Mouse (Mus musculus) brown adipose tissue, adult 24 weeks (tissue): ENCODE measurements at regions not wholly inside any gene's neighbourhood (a gene's known extent, or its start where the extent isn't known, plus 50 kb on each side); places are given as distances from the start of the nearest gene placed in this dataset.

Source experiments
- H3K27ac ChIP-seq: fragments of 200-500 bp; replicated peaks from 2 replicates; pipeline ENCODE4 v1.5.1; 2012; ENCODE audit warnings: low read depth, mild to moderate bottlenecking, low read length
- H3K4me1 ChIP-seq: fragments of 200-500 bp; 2 replicates; pipeline ENCODE4 v1.6.1; 2012; ENCODE audit warnings: low read length, mixed read lengths; ENCODE audit not compliant: control insufficient read depth, insufficient read depth, insufficient read length
- H3K4me3 ChIP-seq: fragments of 200-500 bp; 2 replicates; pipeline ENCODE4 v1.5.1; 2012; ENCODE audit warnings: low read depth, mild to moderate bottlenecking, low read length, moderate library complexity; ENCODE audit not compliant: insufficient read depth

GRCm38 (mm10) chr3:52586418-52586817 lies 318.3 kb downstream of the Foxo1 start:
- H3K4me3 ChIP-seq = no peak overlapping the region

GRCm38 (mm10) chr3:52579917-52580316 lies 311.8 kb downstream of the Foxo1 start:
- Histone ChIP-seq H3K4me3 (no peak overlapping the region), H3K4me1 (peaks cover 5% of the 10 kb centered on the region; the same call in 1 of the 2 replicates), H3K27ac (no peak overlapping the region)

More at GRCm38 (mm10) chr3:52586418-52586817, 318.3 kb downstream of the Foxo1 start:
- no peaks in the 10 kb centered on the region for H3K4me1 ChIP-seq
- no peak overlapping the region for H3K27ac ChIP-seq

- Histone ChIP-seq H3K4me1 (peaks cover 7% of the 10 kb centered on the region; the same call in 1 of the 2 replicates), H3K27ac (no peak overlapping the region), H3K4me3 (no peak overlapping the region)
Measured at GRCm38 (mm10) chr3:52579096-52579495, 311.0 kb downstream of the Foxo1 start.

GRCm38 (mm10) chr3:52576703-52577244 lies 308.6 kb downstream of the Foxo1 start:
- no peak overlapping the region for H3K4me3 ChIP-seq
- H3K27ac ChIP-seq = no peak overlapping the region

GRCm38 (mm10) chr3:52575237-52575798 lies 307.2 kb downstream of the Foxo1 start:
- H3K27ac ChIP-seq = no peak overlapping the region
- H3K4me3 ChIP-seq = no peak overlapping the region
- H3K4me1 ChIP-seq = peaks cover 5% of the 10 kb centered on the region; the same call in 1 of the 2 replicates

More at GRCm38 (mm10) chr3:52576703-52577244, 308.6 kb downstream of the Foxo1 start:
- H3K4me1 ChIP-seq = peaks cover 7% of the 10 kb centered on the region; the same call in 1 of the 2 replicates

- no peak overlapping the region for H3K27ac ChIP-seq
- no peak overlapping the region for H3K4me3 ChIP-seq
- H3K4me1 ChIP-seq = peaks cover 3% of the 10 kb centered on the region; the same call in 1 of the 2 replicates
Measured at GRCm38 (mm10) chr3:52574341-52574740, 306.2 kb downstream of the Foxo1 start.

- Histone ChIP-seq H3K4me1 (peaks cover 3% of the 10 kb centered on the region; the same call in 1 of the 2 replicates), H3K4me3 (no peak overlapping the region), H3K27ac (no peak overlapping the region)
Measured at GRCm38 (mm10) chr3:52573806-52574205, 305.7 kb downstream of the Foxo1 start.

- no peak overlapping the region for H3K27ac ChIP-seq
- no peak overlapping the region for H3K4me3 ChIP-seq
- H3K4me1 ChIP-seq = peaks cover 3% of the 10 kb centered on the region; the same call in 1 of the 2 replicates
Measured at GRCm38 (mm10) chr3:52572514-52573485, 304.7 kb downstream of the Foxo1 start.

GRCm38 (mm10) chr3:52567606-52568372 lies 299.7 kb downstream of the Foxo1 start:
- H3K4me3 ChIP-seq = no peak overlapping the region
- no peaks in the 10 kb centered on the region for H3K4me1 ChIP-seq
- H3K27ac ChIP-seq = no peak overlapping the region

GRCm38 (mm10) chr3:52563595-52563994 lies 295.5 kb downstream of the Foxo1 start:
- Histone ChIP-seq H3K4me3 (no peak overlapping the region), H3K27ac (no peak overlapping the region), H3K4me1 (no peaks in the 10 kb centered on the region)

GRCm38 (mm10) chr3:52562816-52563215 lies 294.7 kb downstream of the Foxo1 start:
- no peaks in the 10 kb centered on the region for H3K4me1 ChIP-seq

GRCm38 (mm10) chr3:52559481-52559880 lies 291.3 kb downstream of the Foxo1 start:
- Histone ChIP-seq H3K27ac (no peak overlapping the region), H3K4me3 (no peak overlapping the region), H3K4me1 (no peaks in the 10 kb centered on the region)

More at GRCm38 (mm10) chr3:52562816-52563215, 294.7 kb downstream of the Foxo1 start:
- Histone ChIP-seq H3K27ac (no peak overlapping the region), H3K4me3 (no peak overlapping the region)

- Histone ChIP-seq H3K27ac (no peak overlapping the region), H3K4me1 (no peaks in the 10 kb centered on the region), H3K4me3 (no peak overlapping the region)
Measured at GRCm38 (mm10) chr3:52558765-52559164, 290.6 kb downstream of the Foxo1 start.

- Histone ChIP-seq H3K27ac (no peak overlapping the region), H3K4me3 (no peak overlapping the region), H3K4me1 (no peaks in the 10 kb centered on the region)
Measured at GRCm38 (mm10) chr3:52557296-52557695, 289.2 kb downstream of the Foxo1 start.
